Mouse (Mus musculus) kidney, embryonic 15.5 days (tissue): ENCODE data around the gene Esp34. TPM values are rescaled to one million over a fixed set of nuclear protein-coding genes. Genes with fewer than 3 reads are reported as not detected.

Experiments
- ATAC-seq: fragments of 200-750 bp; cut with Nextera tagmentation; replicated peaks from 2 replicates; pipeline ENCODE4 v1.8.0; 2017; ENCODE audit warnings: moderate TSS enrichment; ENCODE audit not compliant: low FRiP score
- H3K27ac ChIP-seq: fragments of 300-500 bp; sonication (generic); 2 replicates; pipeline ENCODE4 v1.5.1; 2015; ENCODE audit warnings: mild to moderate bottlenecking, inconsistent platforms
- H3K27me3 ChIP-seq: fragments of 300-500 bp; sonication (generic); 2 replicates; pipeline ENCODE4 v1.6.1; 2015; ENCODE audit warnings: inconsistent platforms
- H3K36me3 ChIP-seq: fragments of 300-500 bp; sonication (generic); 2 replicates; pipeline ENCODE4 v1.6.1; 2015; ENCODE audit warnings: inconsistent platforms
- H3K4me1 ChIP-seq: fragments of 300-500 bp; sonication (generic); 2 replicates; pipeline ENCODE4 v1.6.1; 2015; ENCODE audit warnings: inconsistent platforms
- H3K4me2 ChIP-seq: fragments of 300-500 bp; sonication (generic); 2 replicates; pipeline ENCODE4 v1.6.1; 2015; ENCODE audit warnings: moderate library complexity, mild to moderate bottlenecking, inconsistent platforms
- H3K4me3 ChIP-seq: fragments of 300-500 bp; sonication (generic); replicated peaks from 2 replicates; pipeline ENCODE4 v1.5.1; 2015; ENCODE audit warnings: mild to moderate bottlenecking, inconsistent platforms
- H3K9ac ChIP-seq: fragments of 300-500 bp; sonication (generic); 2 replicates; pipeline ENCODE4 v1.6.1; 2015; ENCODE audit warnings: mild to moderate bottlenecking, inconsistent platforms
- H3K9me3 ChIP-seq: fragments of 300-500 bp; sonication (generic); replicated peaks from 2 replicates; pipeline ENCODE4 v1.6.1; 2016; ENCODE audit warnings: inconsistent platforms
- WGBS: fragments of 180-500 bp; shearing (Covaris S2); methylation state at CpG from one replicate; pipeline ENCODE4 v1.1.7; 2015; ENCODE audit warnings: mixed read lengths; 5-methylcytosine and 5-hydroxymethylcytosine counted together
- polyA plus RNA-seq: library from polyadenylated mRNA; unstranded; fragments of >200 nt; fragmentation: Nextera tagmentation; extraction: Ambion mirVana; gene quantifications from 2 replicates; pipeline ENCODE4 v1.2.1, GENCODE M21; 2015

Esp34 gene
- not detected in 2 replicates for polyA plus RNA-seq

DNA sequence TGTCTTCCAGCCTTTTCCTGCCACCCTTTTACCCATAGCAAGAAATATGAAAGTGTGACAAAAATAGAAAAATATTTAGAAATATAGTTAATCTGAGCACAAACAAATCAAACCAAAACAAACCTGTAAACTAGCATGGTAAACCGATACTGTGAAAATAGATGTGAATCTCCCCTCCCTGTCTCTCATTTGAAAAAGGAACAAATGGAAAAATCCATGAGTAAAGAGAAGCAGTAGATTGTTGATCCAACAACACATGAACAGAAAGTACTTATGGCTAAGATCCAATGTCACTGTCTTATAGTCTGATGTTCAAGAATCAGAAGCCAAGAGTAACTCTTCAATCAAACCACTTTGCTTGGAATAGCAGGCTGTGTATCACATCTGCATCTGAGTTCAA lies at the start of gene Esp34:
TSS of gene Esp34 (plus strand) at position 301 of the 400 bp plus-strand sequence.
- Histone ChIP-seq H3K27ac (no peak within 1 kb of the TSS), H3K4me2 (no peak within 1 kb of the TSS), H3K9me3 (0 out of 2 replicates have a peak, but pooled peaks cover 2% of the 10 kb centered on the region), H3K4me3 (no peak within 1 kb of the TSS), H3K9ac (no peak within 1 kb of the TSS), H3K4me1 (no peaks in the 10 kb centered on the region), H3K36me3 (no peaks in the 10 kb centered on the region), H3K27me3 (no peaks in the 10 kb centered on the region)
- no peak for ATAC-seq
- 92% methylated on average over 1 of the region's 1 CpGs for WGBS

DNA sequence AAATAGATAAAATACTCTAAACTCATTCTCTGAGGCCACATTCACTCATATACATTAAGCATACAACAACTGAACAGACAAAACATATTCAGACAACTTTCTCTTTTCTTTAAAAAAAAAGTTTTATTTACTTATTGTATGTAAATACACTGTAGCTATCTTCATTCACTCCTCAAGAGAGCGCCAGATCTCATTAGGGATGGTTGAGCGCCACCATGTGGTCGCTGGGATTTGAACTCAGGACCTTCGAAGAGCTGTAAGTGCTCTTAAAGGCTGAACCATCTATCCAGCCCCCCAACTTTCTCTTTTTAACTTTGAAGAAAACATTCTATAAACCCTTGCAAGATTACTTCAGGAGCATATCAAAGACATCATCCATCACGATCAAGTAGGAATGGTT lies 8.5 kb downstream of the Esp34 start:
- no peaks in the 10 kb centered on the region for H3K36me3 ChIP-seq
- WGBS, result 70% methylated on average over 5 of the region's 5 CpGs
- H3K4me2 ChIP-seq, result no peak overlapping the region
- no peak overlapping the region for H3K4me3 ChIP-seq
- H3K27me3 ChIP-seq, result no peaks in the 10 kb centered on the region
- no peak overlapping the region for H3K27ac ChIP-seq
- no peaks in the 10 kb centered on the region for H3K4me1 ChIP-seq
- no peak for ATAC-seq
- peaks cover 3% of the 10 kb centered on the region; the same call in 1 of the 2 replicates for H3K9me3 ChIP-seq
- H3K9ac ChIP-seq, result no peak overlapping the region

Other genes with a start within 250 kb of the Esp34 start
- not detected in 2 replicates for gene Olfr137, start 246.6 kb upstream of the Esp34 start, polyA plus RNA-seq
- not detected in 2 replicates for gene Olfr136, start 224.4 kb upstream of the Esp34 start, polyA plus RNA-seq
- gene Esp36, start 134.0 kb upstream of the Esp34 start, polyA plus RNA-seq, result not detected in 2 replicates
- gene Esp31, start 85.3 kb downstream of the Esp34 start, polyA plus RNA-seq, result not detected in 2 replicates